Mouse (Mus musculus) bone marrow macrophage, adult 2 months (primary cell): ENCODE measurements around the gene Rassf6.

ENCODE experiments used
- CTCF ChIP-seq: IDR thresholded peaks from 2 replicates; pipeline ENCODE4 v1.5.1; 2012; ENCODE audit warnings: low read depth, mild to moderate bottlenecking, low read length, moderate library complexity
- POLR2A ChIP-seq: IDR thresholded peaks from 2 replicates; pipeline ENCODE4 v1.6.1; 2012; ENCODE audit warnings: mild to moderate bottlenecking, low read depth, low read length, borderline replicate concordance

DNA sequence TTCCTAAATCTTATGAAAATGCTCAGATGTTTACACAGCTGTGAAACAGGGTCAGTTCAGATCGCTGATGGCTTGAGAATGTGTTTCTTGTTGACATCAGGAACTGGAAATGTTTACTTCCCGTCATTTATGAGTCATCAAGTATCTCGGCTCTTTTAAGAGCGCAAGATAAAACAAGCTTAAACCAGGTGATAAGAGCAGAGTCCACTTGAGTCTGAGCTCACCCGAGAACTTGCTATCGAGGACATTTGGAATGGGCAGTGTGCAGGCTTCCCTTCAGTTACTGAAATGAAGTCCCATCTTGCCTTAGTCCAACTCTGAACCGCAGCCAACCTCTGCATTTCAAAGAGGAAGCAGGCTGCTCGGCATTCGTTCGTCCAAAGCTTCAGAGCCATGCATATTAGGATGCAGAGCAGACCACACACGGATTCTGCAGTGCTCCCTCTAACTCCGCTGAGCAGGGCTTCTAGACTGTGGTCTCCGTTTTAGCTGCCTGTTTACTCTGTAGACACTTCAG lies 37.0 kb downstream of the Rassf6 start:
- TF ChIP-seq CTCF = no peak
- TF ChIP-seq POLR2A = no peak
